Mouse (Mus musculus) testis, postnatal 10 days (tissue): ENCODE data around the gene Gm49380.

Source experiments
- DNase-seq: peaks from one replicate; pipeline ENCODE4 v3.0.0; 2021; ENCODE audit warnings: low spot score

Gm49380 gene

DNA sequence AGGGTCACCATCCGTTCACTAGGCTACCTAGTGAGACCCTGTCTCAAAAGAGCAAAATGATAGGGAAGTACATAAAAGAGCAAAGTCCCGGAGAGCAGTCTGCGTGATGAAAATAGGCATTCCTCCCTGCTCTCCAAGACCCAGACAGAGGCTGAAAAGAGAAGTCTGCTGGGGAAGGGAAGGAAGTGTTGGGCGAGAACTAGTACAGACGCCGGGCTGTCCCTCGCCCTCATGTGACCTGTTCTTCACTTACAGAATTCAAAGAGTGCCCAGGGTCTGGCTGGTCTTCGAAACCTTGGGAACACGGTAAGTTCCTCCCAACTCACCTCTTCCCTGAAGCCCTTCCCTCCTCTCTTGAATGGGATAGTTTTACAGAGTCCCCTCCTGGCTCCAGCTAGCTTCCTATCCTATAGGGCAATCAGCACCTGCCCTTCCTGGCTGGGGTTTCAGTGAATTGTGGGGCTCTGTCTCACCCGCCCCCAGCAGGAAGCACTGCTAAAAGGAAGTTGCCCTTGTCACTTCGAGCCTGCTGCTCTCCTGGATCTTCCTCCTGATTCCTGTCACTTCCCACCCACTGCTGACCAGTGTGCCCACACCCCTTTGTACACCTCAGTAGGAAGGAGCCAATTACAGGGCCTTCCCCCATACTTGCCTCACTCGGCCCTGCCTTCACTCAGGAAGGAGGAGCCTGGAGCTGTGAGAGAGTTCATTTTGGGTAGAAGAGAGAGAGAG lies 24.3 kb downstream of the Gm49380 start:
- no peak for DNase-seq

DNA sequence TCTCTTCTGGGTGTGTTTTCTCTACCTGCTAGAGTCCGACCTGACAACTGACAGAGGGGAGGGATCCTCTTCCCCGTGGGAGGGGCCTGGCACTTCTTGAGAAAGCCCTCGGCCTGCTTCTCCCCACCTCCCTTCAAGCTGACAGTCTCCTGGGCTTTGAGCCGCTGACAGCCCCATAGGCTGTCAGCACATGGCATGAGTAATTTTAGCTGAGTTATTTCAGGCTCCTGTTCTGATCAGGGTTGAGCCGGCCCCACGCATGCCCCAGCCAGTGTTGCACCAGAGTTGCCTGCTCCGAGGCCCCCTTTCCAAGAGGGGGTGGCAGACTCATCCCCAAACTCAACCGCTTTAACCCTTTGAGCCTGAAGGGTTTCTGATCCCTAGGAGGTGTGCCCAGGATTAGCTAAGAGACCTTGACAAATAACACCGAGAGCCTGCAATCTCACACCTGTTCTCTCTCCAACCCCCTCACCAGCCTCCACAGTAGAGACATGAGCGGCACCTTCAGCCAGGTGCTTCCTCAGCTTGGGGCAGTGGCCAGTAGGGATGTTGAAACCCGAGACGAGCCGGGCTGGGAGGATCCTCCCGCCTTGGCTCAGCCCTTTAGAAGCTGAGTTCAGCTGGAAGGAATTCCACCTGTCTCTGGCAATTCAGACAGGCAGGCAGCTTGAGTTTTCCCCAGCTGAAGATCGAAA lies 25.4 kb downstream of the Gm49380 start:
- DNase-seq, result no peak

DNA sequence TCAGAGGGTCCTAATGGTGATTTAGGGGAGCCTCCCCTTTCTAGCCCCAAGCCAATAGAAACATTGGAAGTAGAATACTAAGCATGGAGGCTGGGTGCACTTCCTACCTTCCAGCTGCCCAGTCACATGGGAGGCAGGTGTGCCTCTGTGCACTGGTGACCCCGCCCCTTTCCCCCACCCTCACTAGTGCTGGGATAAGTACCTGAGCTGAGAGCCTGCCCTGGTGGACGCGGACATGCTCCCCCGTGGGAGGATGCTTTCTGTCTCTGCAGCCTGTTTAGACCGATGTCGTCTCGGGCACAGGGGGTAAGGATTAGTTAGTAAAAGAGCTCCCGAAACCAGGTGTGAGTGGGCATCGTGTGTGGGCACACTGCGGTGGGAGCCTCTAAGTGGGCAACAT lies 26.3 kb downstream of the Gm49380 start:
- no peak for DNase-seq

DNA sequence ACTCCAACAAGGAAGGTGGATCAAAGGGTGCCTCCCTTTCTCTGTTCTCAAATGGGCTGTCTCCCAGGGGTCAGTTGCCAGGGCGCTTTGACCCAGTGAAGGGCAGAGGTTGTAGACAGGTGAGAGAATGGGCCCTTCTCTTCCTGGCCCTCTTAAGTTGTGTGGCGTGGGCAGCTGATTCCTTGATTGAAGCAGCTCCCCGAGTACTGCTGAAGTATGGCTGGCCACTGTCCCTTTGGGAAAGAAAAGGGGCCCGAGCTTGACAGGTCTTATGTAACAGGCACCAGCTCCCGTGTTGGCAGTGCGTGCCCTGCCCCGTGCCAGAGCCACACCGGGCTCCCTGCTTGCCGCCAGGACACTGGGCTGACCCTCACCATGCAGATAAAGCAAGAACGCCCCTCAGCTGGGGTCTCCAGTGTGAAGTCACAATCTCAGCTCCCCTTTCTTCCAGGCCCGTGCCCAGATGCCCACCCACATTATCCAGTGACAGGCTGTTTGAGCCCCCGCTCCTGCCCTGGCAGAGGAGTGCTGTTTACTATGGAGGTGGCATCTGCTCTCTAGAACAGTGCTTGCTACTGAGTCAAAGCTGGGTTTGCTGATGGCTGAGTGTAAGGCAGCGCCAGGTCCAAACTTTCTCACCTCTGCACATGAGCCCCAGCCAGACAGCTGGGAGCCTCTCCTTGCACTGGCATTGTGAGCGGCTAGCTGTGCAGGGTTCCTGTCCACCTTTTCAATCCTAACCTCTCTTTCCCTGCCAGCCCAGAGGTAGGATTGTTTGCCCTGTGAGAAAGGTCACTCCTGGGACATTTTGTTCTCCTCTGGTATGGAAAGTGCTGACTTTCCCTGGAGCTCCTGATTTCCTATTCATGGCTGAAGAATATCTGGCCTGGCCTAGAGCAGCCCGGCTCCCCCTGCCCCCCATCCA lies 27.3 kb downstream of the Gm49380 start:
- DNase-seq, result peak; percentile 39

DNA sequence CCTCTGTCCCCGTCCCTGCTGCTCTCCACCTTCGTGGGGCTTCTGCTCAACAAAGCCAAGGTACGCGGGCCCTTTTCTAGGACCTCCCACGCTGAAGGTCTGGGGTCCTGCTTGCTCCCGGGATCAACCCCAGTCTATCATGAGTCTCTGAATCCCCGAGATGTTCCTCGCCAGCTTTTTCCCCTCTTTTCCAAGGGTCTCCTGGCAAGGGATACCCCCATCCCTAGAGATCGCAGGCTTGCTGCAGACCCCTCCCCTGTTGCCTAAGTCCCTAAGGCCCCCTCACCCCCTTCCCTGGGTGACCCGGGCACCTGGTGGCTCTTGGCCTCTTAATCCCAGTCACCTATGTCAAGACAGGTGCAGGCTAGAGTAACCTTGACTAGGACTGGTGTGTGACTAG lies 28.0 kb downstream of the Gm49380 start:
- peak; percentile 39 for DNase-seq

DNA sequence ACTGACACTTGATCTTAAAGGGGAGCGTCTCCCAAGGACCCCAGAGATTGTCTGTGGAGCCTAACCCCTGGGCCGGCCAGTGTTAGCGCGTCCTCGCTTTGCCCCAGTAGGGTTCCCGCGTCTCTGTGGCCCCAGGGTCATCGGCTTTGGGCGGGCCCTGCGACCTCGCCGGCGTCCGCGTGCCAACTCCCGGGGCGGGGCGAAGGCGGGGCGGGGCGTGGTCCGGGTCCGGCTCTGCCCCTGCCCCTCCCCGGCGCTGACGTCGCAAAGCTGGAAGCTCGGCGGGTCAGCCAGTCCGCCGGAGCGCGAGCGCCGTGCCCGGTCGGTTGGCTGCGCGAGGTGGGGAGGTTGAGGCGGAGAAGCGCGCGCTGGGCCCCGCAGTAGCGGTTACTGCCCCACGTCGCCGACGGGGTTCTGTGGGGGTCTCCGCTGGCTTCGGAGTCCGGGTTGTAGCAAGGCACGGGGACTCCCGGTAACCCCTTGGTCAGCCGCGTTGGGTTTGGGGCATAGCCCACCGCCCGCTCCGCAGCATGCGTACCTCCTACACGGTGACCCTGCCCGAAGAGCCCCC lies 28.6 kb downstream of the Gm49380 start:
- peak; percentile 98 for DNase-seq

DNA sequence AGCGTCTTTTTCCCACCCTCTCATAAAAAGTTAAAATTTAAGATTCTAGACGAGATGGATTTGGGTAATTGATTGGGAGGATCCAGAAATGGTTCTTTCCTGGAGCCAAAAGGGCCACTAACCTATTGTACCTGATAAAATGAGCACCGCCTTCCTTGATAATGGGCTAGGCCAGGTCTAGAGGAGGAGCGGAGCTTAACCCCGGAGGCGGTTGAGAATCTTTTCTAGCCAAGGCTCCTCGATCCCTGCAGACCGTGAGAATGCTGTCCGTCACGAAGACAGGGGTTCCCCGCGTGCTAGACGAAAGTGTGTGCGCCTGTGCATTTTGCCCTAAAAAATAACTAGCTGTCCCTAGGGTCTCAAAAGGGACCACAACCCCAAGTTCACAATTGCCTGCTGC lies 29.1 kb downstream of the Gm49380 start:
- DNase-seq, result no peak

DNA sequence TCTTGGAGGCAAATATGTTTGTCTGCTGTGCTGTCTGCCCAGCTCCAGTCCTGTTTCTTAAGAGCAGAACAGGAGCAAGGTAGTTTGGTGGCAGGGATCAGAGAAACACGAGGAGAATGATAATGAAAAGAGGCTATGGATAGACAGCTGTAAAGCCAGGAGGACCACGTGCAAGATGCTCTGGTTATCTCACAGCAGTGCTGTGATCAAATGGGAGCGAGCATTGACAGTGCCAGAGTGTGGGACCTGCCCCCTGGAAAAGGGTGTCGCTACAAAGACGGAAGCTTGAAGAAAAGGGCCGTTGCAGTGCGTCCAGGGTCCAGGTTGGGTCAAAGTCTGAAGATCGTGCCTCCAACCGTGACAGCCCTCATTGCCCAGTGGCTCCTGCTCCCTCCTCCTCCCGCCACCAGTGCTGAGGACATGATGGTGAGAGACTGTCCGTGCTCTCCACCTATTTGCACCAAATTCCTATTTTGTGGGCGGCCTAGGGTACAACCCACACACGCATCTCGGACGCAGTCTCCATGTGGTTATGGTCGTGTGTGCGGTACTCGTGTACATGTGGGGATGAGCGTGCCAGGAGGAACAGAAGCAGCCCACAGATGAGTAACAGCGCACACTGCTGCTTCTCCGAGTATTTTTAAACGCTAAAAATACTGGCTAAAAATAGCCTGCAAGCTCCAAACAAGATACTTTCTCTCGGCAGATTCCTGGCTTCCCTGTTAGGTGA lies 29.7 kb downstream of the Gm49380 start:
- peak; percentile 44 for DNase-seq

DNA sequence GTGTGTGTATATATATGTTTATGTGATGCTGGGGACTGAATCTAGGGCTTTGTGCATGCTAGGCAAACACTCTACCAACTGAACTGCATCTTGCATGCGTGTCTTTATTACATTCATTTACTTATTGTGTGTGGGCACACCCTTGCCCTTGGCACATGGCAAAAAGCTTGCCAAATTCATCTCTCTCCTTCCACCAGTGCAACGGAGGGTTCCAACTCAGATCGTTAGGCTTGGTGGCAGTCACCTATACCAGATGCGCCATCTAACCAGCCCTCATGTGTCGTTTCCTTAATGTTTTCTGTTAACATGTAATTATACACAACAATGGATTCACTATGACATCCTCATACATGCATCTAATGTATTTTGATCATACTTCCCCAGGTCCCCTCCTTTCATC lies 31.0 kb downstream of the Gm49380 start:
- no peak for DNase-seq

DNA sequence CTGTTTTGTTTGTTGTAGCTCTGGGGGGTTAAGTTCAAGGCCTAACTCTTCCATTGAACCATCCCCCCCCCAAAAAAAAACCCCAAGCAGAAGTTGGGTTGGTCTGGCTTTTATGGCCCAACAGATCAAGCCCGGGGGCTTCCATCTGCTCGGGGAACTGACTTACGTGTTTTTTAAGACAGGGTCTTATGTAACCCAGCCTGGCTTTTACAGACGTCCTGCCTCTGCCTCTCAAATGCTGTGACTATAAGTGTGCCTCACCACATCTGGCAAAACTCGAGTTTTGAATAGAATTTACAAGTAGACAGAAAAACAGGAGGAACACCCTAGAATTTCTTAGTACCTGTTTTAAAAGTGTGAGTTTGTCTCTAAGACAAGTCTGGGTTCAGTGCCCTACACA lies 31.7 kb downstream of the Gm49380 start:
- DNase-seq, result no peak

DNA sequence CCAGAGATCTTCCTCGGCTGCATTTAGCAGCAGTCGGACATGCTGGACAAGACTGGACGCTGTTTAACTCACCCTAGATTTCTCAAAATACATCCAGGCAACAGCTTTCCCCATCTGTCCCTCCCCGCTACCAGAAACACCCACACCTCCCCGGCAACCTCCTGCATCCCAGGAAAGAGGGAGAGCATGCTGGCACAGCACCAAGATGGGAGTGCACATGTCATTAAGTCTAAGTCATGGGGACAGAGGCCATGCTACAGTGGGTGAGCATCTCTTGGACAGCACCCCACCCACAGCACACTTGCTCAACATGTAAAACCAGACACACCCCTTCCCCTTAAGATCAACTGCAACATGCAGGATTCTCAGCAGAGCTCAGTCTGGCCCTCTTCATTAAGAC lies 32.3 kb downstream of the Gm49380 start:
- DNase-seq, result no peak

DNA sequence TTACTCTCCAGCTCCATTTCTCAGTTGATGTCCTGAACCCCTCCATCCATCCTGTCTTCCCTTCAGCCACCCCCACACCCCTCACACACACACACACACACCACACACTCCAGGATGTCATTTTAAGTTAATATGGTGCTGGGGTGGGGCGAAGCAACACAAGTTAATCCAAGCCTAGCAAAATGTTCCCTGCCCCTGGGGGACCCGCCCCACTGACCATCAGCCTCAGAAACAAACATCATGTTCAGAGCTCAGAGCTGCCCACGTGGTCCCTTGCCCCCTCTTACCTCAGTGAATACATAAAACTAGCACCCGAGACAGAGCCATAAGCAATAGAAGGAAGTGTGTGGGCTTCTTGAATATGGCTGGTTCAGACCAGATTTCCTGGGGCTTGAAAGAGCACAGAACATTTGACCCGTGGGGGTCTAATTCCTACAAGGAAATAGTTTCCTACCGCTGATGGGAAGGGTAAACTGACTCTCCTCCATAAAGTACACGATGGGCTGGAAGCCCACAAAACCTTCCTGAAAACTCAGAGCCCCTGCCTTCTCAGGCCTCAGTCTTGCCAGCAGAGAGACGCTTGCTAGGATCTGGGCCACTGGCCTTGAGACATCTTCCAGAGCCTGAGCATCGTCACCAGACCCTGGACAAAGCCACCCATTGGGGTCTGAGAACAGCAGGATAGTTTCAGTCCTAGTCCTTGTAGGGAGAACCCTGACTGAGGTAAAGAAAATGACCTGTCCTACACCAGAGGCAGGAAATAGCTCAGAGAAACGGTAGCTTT lies 33.1 kb downstream of the Gm49380 start:
- no peak for DNase-seq

DNA sequence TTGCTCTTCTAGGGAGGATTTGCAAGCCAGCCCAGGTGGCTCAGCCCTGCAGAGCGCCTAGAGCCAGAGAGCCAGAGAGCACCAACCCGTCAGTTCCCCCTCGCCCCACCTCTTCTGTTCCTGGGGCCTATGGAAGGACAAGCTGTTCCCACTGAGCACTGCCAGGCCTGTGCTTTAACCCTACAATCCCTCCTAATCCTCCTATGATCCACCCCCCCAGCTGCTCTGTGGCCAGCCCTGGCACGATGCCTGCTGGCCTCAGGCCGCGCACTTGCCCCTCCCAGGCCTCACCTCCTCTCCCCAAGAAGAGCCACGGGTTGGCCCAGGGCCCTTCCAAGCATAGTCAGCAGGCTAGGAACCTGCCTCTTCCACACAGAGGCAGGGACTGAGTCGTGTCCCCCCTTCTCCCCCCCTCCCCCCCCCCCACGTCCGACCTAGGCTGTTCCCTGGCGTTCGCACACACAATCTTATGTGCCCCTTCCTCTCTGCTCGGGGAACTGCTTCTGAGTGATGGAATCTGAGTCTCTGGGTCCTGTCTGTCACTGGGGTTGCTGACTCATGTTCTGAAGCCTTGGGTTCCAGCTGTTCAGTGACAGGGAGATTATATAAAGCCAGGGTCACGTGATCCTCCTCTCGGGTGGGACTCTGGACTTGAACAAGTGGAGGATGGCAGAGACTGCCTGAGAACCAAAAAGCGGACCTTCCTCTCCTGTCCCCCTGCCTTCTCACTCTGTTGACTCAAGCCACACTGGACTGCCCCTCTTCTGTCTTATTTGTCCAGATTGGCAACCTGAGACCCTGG lies 34.1 kb downstream of the Gm49380 start:
- peak; percentile 90 for DNase-seq

DNA sequence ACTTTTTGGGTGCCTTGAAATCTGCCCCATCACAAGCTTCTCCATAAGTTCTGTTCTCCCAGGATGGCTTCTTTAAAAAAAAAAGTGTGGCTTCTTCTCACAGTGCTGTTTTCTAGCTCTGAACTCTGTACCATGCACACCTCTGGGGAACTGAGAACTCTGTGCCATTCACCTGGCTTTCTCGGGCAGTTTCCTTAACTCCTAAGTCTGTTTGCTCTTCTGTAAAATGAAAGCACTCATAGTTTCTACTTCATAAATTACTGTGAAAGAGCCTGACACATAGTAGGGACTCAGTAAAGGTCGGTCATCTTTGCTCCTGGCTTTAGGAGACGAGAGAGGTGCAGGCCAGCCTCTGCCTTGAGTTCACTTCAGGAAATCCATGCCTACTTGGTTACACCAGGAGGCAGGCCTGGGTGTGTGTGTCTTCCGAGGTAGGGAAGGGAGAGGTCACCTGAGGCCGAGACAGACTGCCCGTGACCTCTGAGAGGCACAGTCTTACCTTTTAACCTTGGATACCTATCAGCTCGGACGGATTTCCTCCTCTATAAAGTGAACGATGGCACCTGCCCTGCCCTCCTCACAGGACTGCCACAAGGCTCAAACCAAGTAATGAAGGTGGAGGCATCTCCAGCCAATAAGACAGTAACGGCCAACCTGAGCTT lies 35.0 kb downstream of the Gm49380 start:
- DNase-seq, result no peak

DNA sequence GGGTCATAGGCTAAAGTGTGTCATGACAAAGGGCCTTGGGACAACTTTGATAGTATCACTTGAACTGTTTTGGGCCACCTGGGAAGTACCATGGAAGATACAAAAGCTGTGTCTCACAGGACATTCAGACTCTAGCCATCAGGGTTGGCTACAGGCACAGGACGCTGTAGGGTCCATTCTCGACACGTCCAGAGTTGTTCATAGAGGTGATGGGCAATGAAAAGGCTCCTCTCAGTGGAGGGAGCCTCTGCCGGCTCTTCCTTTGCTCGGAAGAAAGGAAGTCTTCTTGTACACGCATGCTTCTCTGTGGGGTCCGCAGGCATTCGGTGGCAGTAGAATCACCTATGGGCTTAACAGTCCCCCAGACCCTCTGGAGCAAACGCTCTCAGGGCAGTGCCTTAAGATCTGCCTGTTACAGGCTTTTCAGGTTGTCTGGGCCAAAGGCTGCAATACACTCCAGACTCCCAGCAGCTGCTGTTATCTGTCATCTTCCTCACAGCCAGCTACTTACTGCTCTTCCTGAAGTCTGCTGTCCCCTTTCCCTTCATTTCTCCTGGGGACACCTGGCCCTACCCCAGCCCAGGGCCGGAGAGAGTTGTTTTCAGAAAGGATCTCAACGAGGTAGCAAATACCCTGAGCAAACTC lies 35.9 kb downstream of the Gm49380 start:
- DNase-seq, result no peak

DNA sequence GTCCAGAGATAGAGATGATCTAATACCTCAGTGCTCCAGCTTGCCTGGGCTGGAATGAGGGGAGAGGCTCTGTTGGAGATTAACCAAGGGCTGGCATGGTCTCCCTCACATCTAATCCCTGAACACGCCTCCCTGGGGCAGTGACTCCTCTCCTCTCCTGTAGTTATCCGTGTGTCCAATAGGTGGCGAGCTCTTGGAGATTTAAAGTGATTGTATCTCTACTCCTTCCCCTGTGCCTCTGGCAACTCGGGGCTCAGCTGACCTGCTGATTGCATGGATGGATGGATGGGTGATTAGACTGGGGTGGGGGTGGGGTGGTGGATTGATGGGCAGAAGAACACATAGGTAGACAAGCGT lies 36.6 kb downstream of the Gm49380 start:
- DNase-seq, result peak; percentile 66

DNA sequence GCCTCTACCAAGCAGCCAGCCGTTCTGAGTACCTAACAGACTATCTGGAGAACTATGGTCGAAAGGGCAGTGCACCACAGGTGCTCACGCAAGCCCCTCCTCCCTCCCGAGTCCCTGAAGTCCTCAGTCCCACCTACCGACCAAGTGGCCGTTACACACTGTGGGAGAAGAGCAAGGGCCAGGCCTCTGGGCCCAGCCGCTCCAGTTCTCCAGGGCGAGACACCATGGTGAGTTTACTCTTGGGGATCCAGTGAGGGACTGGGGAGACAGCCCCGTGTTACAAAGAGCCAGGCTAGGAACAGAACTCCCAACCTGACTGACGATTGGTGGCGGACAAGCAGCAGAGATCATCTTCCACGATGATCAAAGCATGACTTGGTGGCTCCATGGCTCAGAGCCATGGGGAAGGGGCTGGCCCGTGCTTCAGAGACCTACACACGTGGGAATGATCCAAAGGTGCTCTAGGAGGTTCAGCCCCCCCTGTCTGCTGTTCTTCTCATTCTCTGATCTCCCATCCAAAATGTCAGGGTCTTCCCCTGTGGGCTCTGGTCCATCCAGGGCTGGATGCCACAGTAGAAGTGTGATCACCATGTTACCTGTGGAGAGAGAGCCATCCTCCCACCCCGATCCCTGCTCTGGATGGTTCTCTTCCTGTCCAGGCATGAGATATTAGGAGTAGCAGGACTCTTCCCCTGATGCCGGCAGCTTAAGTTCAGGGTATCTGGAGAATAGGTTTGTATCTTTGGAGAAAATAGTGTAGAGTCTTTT lies 37.1 kb downstream of the Gm49380 start:
- no peak for DNase-seq

DNA sequence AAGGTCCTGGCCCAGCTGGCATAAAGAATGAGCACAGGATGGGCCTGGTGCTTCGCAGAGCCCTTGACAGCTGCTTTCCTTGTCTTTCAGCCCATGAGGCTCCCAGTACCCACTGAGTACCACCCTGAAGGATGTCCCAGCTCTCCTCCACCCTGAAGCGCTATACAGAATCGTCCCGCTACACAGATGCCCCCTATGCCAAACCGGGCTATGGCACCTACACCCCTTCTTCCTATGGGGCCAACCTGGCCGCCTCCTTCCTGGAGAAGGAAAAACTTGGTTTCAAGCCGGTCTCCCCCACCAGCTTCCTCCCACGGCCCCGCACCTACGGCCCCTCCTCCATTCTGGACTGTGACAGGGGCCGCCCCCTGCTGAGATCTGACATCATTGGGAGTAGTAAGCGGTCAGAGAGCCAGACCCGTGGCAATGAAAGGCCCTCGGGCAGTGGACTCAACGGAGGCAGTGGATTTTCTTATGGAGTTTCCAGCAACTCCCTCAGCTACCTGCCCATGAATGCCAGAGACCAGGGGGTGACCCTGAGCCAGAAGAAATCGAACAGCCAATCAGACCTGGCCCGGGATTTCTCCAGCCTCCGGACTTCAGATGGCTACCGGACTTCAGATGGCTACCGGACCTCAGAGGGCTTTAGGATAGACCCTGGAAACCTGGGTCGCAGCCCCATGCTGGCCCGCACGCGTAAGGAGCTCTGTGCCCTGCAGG lies 37.9 kb downstream of the Gm49380 start:
- no peak for DNase-seq
